Mouse (Mus musculus): ENCODE measurements around the gene Arl3.

Gene Arl3

GRCm38 (mm10) chr19:46517529-46518351 lies 55.3 kb downstream of the Arl3 start:
- no peak for DNase-seq (ENCODE audit: low read depth)

GRCm38 (mm10) chr19:46516667-46517528 lies 56.1 kb downstream of the Arl3 start:
- DNase-seq (ENCODE audit: low read depth): no peak

- DNase-seq (ENCODE audit: low read depth): peak; percentile 70
Measured at GRCm38 (mm10) chr19:46515287-46515821, 57.6 kb downstream of the Arl3 start.

- no peak for DNase-seq (ENCODE audit: low read depth)
Measured at GRCm38 (mm10) chr19:46514387-46514786, 58.6 kb downstream of the Arl3 start.

GRCm38 (mm10) chr19:46511263-46511662 lies 61.7 kb downstream of the Arl3 start:
- peak; percentile 72 for DNase-seq (ENCODE audit: low read depth)

GRCm38 (mm10) chr19:46510824-46511223 lies 62.2 kb downstream of the Arl3 start:
- peak; percentile 72 for DNase-seq (ENCODE audit: low read depth)

GRCm38 (mm10) chr19:46510401-46510800 lies 62.6 kb downstream of the Arl3 start:
- DNase-seq (ENCODE audit: low read depth): peak; percentile 60

GRCm38 (mm10) chr19:46509736-46510135 lies 63.3 kb downstream of the Arl3 start:
- DNase-seq (ENCODE audit: low read depth): no peak

GRCm38 (mm10) chr19:46509202-46509601 lies 63.8 kb downstream of the Arl3 start:
- DNase-seq (ENCODE audit: low read depth): peak; percentile 44

GRCm38 (mm10) chr19:46508738-46509137 lies 64.3 kb downstream of the Arl3 start:
- DNase-seq (ENCODE audit: low read depth): no peak

GRCm38 (mm10) chr19:46507806-46508205 lies 65.2 kb downstream of the Arl3 start:
- no peak for DNase-seq (ENCODE audit: low read depth)

GRCm38 (mm10) chr19:46507181-46507581 lies 65.8 kb downstream of the Arl3 start:
- no peak for DNase-seq (ENCODE audit: low read depth)

GRCm38 (mm10) chr19:46506372-46506717 lies 66.7 kb downstream of the Arl3 start:
- no peak for DNase-seq (ENCODE audit: low read depth)

GRCm38 (mm10) chr19:46505646-46506371 lies 67.2 kb downstream of the Arl3 start:
- DNase-seq (ENCODE audit: low read depth): no peak

GRCm38 (mm10) chr19:46504822-46505417 lies 68.1 kb downstream of the Arl3 start:
- DNase-seq (ENCODE audit: low read depth): no peak

GRCm38 (mm10) chr19:46504085-46504552 lies 68.9 kb downstream of the Arl3 start:
- peak; percentile 92 for DNase-seq (ENCODE audit: low read depth)

- peak; percentile 93 for DNase-seq (ENCODE audit: low read depth)
Measured at GRCm38 (mm10) chr19:46503351-46504084, 69.5 kb downstream of the Arl3 start.

- peak; percentile 80 for DNase-seq (ENCODE audit: low read depth)
Measured at GRCm38 (mm10) chr19:46502471-46503166, 70.4 kb downstream of the Arl3 start.

GRCm38 (mm10) chr19:46502069-46502455 lies 70.9 kb downstream of the Arl3 start:
- DNase-seq (ENCODE audit: low read depth): peak; percentile 52

GRCm38 (mm10) chr19:46501401-46502068 lies 71.5 kb downstream of the Arl3 start, which contains the start of gene Trim8:
Gene Trim8, plus strand, starts transcription at chr19:46501702.
- DNase-seq (ENCODE audit: low read depth): peak; percentile 91
